Mouse (Mus musculus): ENCODE data around the gene Pgam5.

Pgam5 gene

GRCm38 (mm10) chr5:110269141-110270101 lies at the start of gene Pgam5:
TSS of gene Pgam5 (minus strand) at chr5:110269913.
- DNase-seq (ENCODE audit: extremely low spot score), result peak; percentile 92

DNA sequence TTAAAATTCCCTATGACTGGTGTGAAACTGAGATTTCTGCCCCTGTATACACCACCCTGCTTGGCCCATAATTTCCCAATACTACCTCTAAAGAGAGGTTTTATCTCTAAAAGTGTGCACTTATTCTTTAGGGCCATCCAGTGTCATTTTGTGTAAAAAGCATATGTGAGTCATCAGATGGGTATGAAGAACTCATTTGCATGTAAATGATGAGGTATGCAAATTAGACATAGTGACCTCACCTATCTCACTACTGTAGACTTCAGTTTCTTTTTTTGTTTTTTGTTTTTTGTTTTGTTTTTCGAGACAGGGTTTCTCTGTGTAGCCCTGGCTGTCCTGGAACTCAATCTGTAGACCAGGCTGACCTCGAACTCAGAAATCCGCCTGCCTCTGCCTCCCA lies 43.4 kb upstream of the Pgam5 start:
- DNase-seq (ENCODE audit: extremely low spot score), result no peak

DNA sequence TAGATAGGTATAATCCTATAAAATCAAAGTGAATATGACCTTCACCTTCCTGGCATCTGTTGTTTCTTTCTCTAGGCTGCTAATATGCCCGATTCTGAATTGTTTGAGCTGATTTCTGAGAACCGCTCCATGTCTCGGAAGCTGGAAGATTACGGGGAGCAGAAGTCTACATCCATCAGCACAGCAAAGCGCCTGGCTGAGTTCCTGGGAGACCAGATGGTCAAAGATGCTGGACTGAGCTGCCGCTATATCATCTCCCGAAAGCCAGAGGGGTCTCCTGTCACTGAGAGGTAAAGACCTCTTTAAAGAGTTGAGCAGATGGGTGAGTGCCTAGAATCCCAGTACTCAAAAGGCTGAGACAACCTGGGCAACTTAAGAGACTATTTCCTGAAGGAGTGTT lies 39.1 kb upstream of the Pgam5 start:
- DNase-seq (ENCODE audit: extremely low spot score), result no peak

GRCm38 (mm10) chr5:110300591-110300990 lies 30.9 kb upstream of the Pgam5 start:
- no peak for DNase-seq (ENCODE audit: extremely low spot score)

DNA sequence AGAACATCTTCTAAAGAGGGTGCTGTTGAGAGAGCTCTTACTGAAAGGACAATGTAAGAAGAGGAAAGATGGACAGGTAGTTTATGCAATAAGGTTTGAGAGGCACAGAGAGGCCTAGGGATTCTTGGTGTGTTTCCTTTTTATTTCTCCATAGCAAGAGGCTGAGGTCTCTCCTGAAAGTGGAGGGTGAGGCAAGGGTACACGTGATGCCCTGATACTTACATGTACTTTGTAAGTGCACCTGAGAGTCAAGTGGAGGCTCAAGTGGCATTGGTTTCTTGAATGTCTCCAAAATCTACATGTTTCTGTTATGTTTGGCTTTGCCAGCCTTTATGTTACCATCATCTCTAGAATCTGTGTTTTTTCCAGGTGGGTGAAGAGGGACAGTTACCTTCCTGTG lies 26.9 kb upstream of the Pgam5 start:
- no peak for DNase-seq (ENCODE audit: extremely low spot score)

DNA sequence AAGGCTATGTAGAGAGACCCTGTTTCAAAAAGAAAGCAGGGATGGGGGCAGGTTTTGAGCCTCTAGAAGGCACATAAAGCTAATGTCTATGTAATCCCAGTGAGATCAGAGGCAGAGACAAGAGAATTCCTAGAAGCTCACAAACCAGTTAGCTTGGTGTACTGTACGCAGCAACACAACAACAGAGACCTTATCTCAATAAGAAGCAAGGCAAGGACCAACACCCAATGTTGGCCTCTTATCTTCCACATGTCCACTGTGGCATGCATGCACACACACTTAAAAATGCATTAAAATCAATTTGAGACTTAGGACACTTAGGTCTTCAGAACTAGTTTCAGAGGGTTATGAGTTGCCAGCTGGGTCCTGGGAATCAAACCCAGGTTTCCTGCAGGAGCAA lies 21.9 kb upstream of the Pgam5 start:
- no peak for DNase-seq (ENCODE audit: extremely low spot score)

DNA sequence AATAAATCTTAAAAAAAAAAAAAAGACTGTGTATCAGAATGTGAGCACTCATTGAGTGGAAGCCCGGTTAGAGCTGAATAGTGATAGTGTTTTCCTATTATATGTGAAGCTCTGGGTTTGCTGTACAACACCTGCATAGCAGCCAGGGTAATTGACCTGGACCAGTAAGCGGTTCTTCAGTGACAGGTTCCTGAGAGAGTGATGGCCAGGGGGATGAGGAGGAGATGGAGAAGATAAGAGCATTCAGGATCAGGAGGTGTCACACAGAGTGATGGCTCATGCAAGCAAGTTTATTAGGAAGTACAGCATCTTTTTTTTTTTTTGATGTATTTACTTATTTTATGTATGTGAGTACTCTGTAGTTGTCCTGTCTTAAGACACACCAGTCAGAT lies 17.4 kb upstream of the Pgam5 start:
- no peak for DNase-seq (ENCODE audit: extremely low spot score)

DNA sequence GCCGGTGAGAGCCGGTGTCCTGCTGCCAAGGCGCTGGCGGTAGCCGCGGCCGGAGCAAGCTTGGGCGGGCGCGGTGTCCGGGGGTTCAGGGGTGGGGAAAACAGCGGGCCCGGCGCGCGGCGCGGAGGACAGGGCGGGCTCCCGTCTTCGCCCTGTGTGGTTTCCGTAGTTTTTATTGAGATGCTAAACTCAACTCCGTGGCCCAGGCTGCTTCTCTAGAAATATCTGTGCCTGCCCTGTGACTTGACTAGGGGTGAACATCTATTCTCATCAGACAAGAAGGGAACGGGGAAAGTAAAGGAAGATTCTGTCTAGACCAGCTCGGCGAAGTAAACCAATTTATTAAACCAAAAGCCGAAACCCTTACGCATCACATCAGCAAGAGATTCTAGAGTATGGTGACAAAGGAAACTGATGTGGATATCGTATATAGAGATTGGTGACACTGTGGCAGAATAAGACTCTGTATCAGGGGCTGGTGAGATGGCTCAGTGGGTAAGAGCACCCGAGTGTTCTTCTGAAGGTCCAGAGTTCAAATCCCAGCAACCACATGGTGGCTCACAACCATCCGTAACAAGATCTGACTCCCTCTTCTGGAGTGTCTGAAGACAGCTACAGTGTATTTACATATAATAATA lies 16.9 kb upstream of the Pgam5 start:
- no peak for DNase-seq (ENCODE audit: extremely low spot score)

DNA sequence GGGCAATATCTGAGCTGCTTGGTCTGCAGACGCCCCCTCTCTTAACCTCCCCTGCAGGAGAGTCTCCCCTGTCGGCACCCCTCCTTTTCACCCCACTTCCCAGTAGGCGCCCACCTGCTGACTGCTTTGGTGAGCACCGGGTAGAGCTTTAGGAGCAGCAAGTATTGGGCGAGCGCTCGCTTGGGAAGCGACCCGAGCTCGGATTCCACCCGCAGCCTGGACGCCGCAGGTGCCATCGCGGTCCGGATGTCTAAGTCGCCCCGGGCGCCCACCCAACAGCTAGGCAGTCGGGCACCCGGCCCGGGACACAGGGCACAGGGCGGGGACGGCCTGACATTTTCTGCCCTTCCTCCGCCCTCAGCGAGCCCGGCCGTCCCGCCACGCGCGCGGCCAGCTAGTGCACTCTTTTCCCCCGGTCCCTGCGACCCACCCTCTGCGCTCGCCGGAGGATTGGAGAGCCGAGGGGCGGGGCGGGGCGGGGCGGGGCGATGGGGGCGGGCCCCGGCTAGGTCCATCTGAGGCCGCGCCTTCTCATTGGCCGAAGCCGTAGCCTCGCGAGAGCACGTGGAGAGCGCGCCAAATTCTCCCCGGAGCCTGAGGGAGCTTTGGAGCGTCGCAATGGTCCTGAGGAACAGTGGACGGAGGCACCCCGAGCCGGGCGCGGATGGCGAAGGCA lies 16.2 kb upstream of the Pgam5 start, which contains the start of the genes Pxmp2 and Pole:
TSS of gene Pxmp2 (minus strand) at position 417 of the 676 bp plus-strand sequence.
TSS of gene Pole (plus strand) at position 537 of the 676 bp plus-strand sequence.
- DNase-seq (ENCODE audit: extremely low spot score), result peak; percentile 96

- DNase-seq (ENCODE audit: extremely low spot score), result peak; percentile 24
These were observed 15.4 kb upstream of the Pgam5 start for GRCm38 (mm10) chr5:110285156-110285555.

DNA sequence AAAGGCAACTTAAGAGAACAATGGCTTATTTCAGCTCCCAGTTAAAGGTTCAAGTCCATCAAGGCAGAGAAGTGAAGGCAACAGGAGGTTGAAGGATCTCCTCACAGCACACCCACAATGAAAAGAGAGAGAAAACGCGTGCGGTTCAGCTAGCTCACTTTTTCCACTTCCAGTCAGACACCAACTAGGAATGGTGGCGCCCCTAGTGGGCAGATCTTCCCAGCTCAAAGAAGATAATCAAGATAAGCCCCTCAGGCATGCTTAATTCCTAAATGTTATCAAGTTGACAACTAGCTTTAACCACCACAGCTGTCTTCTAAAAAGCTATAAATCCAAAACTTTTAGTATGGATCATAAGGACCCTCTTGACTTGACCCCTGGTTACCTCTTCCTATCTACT lies 14.8 kb upstream of the Pgam5 start:
- DNase-seq (ENCODE audit: extremely low spot score), result peak; percentile 70

DNA sequence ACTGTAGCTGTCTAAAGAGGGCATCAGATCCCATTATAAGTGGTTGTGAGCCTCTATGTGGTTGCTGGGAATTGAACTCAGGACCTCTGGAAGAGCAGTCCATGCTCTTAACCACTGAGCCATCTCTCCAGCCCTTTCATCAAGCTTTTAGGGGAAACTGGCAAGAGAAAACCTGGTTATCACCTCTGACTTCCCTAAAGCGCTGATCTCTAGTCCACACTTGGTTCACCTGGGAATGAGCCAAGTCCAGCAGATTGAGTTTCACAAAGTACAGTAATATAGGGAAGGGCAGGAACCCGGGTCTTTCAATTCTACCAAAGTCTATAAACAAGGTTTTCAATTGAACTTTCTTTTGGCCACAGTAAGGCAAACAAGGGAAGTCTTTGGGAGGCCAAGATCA lies 12.3 kb upstream of the Pgam5 start:
- DNase-seq (ENCODE audit: extremely low spot score), result no peak

DNA sequence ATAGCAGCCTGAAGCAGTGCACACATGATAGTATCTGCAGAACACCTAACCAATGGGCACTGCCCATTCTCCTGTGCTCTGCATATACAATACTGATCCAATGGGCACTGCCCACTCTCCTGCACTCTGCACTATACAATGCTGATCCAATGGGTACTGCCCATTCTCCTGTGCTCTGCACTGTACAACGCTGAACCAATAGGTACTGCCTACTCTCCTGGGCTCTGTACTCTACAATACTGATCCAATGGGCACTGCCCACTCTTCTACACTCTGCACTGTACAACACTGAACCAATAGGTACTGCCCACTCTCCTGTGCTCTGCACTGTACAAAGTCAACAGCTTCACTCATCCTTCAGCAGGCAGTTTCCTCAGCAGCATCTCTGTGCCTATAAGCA lies 7.2 kb upstream of the Pgam5 start:
- DNase-seq (ENCODE audit: extremely low spot score), result no peak

DNA sequence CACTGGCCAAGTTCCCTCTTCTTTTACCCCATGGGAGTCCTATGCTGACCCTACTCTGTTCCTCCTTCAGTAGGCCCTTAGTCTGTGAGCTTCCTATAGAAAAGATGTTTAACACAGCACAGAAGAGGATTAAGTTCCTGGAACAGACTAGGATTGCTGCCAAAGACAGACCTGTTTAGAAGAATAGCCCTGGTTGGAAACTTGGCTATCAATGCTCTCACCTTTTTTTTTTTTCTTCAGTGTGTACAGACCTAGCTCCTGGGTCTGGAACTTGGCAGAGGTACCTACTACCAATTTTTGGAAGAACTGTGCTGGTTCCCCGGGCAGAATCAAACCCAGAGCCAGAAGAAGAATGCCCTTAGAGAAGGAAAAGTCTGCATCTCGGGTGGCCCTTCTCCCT lies 6.7 kb upstream of the Pgam5 start:
- no peak for DNase-seq (ENCODE audit: extremely low spot score)

- no peak for DNase-seq (ENCODE audit: extremely low spot score)
These were observed 5.1 kb upstream of the Pgam5 start for GRCm38 (mm10) chr5:110274846-110275245.

GRCm38 (mm10) chr5:110274147-110274546 lies 4.4 kb upstream of the Pgam5 start:
- DNase-seq (ENCODE audit: extremely low spot score), result no peak

DNA sequence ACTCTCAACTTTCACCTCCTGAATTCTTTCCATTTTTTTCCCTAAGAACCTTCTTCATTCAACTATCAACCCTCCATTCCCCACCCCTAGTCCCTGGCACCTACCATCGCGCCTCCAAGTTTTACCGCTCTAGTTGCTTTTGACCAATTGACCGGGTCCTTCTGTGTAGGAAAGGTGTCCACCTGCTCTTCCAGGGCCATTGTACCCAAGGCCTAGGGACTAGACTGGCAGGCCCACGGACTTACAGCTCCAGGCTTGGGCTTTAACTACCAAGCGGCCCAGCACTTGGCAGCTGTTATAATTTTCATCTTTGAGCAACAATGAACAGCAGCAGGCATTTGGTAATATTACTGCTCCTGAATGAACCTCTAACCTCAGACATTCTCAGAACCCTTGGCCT lies 529 bp upstream of the Pgam5 start:
- DNase-seq (ENCODE audit: extremely low spot score), result no peak

DNA sequence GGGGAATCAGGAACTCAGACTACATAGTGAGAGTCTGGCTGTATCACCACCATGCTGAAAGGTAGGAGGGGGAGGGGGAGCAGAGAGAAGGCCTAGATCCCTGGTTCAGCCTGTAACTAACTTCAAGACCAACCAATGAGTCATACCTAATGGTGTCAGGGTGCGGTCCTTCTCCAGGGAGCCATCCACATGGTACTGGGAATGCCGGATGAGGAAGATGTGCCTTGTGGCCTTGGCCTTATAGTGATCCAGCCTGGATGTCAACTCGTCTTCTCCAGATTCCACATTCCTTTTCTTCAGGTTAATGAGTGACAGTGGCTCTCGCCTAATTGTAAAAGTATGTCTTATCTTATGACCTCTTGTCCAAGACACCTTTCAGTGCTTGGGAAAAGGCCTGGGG lies 2.8 kb downstream of the Pgam5 start:
- DNase-seq (ENCODE audit: extremely low spot score), result no peak

GRCm38 (mm10) chr5:110244091-110244490 lies 25.6 kb downstream of the Pgam5 start:
- DNase-seq (ENCODE audit: extremely low spot score), result no peak

- no peak for DNase-seq (ENCODE audit: extremely low spot score)
These were observed 37.4 kb downstream of the Pgam5 start for GRCm38 (mm10) chr5:110232346-110232745.

- DNase-seq (ENCODE audit: extremely low spot score), result peak; percentile 20
These were observed 38.1 kb downstream of the Pgam5 start for GRCm38 (mm10) chr5:110231638-110232037.

- peak; percentile 94 for DNase-seq (ENCODE audit: extremely low spot score)
These were observed 38.8 kb downstream of the Pgam5 start, which contains the start of gene Ankle2 for GRCm38 (mm10) chr5:110230780-110231461. TSS of gene Ankle2 (plus strand) at chr5:110231004.
